Mouse (Mus musculus) forelimb bud, embryonic 11.5 days (tissue): Measurements from ENCODE around the gene Ephx4.
"Not testable (repeated sequence)": the region's sequence is repeated elsewhere in the genome, so short reads cannot be mapped to it uniquely, and the experiment has no call there.

Experiments
- DNase-seq: peaks from one replicate; pipeline ENCODE4 v3.0.0-alpha.2; 2012; ENCODE audit warnings: low read depth, low spot score

Gene Ephx4

DNA sequence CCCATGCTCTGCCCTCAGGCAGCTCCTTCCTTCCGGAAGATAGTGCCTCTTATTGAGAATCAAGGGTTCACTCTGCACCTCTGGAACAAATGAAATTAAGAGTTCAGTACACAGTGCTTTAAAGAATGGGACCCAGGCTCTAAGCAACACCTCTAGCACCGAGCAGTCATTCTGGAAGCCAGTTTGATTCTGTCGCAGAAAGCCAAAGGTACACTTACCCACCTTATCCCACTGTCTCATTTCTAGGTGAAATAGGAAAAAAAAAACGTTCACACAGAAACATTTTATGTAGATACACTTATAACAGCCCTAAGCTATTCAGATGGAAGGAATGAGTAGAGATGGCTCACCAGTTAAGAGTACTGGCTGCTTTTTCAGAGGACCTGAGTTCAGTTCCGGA lies at the start of gene Ephx4:
TSS of gene Ephx4 (plus strand) at position 301 of the 400 bp plus-strand sequence.
- DNase-seq: no peak

DNA sequence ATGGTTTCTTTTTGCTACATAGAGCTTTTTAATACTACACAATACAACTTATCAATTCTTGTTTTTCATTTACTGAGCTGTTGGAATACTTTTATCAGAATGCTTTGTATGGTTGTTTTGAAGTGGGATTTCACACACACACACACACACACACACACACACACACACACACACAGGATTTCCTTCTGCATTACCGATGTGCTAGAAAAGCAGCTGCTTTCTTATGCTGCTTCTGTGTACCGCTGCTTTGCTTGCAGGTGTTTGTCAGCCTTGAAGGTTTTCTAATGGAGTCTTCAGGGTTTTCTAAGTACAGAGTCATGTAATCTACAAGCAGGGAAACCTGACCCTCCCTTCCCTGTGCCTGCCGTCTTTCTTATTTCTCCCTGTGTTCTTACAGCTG lies 48.6 kb upstream of the Ephx4 start:
- no peak for DNase-seq

DNA sequence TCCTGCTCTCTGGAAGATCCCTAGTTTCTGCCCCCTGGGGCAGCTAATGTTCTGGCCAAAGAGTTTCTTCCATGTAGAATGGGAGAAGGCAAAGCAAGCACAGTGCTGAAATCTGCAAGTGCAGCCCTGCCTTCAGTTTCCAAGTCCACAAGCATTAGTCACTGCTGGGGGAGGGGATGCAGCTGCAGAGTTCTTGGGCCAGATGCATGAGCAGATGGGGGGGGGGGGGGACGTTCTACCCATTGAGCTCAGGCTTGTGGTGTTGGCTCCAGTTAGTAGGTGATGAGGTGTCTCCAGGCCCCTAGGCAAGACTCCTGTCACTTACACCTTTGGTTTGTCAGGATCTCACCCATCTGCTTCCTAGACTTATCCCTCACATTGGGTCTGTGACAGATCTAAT lies 46.7 kb upstream of the Ephx4 start:
- DNase-seq: no peak

DNA sequence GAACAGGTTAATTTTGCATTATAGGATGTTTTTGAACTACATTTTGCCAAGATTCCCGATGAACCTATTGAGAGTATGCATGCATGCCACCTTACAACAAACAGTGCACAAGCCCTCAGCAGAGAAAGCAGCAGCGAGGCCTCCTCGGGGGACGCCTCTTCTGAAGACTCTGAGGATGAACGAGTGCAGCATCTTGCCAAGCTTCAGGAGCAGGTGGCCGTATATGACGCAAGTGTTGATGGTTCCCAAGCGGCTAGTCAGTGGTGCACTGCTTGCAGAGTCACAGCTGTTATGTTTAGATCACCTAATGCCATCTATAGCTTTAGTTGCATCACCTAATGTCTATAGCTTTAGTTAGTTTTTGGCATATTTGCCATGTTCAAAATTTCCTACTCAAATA lies 44.8 kb upstream of the Ephx4 start:
- no peak for DNase-seq

DNA sequence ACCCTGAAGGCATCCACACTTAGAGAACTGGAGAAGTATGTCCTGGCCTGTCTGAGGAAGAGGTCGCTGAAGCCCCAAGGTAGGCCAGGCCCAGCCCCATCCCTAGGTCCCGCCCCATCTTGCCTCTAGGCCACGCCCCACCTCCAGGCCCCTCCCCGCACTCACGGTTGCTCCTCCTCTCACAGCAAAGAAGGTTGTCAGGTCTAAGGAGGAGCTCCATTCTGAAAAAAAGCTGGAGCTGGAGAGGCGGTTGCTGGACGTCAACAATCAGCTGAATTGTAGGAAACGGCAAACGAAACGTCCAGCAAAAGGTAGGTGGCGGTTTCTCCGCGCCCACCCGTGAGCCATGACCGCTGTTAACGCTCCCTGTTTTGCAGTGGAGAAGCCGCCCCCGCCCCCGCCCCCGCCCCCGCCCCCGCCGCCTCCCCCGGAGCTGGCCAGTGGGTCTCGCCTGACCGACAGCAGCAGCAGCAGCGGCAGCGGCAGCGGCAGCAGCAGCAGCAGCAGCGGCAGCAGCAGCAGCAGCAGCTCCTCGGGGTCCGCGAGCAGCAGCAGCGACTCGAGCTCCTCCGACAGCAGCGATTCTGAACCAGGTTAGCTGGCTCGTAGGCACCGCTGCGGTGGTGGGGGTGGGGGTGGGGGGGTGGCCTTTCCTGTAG lies 43.0 kb upstream of the Ephx4 start:
- peak; percentile 80 for DNase-seq

DNA sequence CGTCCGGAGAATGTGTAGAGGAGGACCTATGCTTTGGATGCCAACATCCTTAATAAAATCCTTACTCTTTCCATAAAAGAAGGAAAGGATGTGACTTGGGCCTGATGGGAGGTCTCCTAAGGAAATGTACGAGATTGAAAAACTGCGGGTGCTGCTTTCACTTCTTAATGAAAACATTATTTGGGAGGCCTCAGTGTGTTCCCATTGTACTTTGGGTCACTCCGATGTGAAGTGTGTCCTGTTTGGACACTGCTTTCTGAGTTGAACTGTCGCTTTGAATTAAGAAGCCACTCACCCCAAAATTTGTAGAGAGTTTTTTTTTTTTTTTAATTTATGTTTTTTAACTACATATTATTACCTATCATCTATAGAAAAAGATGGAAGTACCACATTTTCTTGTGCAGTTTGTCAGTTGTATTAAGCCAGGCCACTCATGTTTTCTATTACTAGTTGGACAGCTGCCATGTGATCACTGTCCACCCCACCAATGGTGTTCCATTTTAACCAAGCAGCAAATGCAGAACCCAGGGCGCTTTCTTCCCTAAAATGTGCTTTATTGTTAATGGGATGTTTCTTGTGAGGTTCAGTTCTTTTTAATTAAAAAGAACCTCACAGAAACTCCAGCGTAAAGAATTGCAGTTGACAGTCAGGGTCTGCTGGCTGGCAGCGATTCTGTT lies 42.3 kb upstream of the Ephx4 start:
- DNase-seq: no peak

DNA sequence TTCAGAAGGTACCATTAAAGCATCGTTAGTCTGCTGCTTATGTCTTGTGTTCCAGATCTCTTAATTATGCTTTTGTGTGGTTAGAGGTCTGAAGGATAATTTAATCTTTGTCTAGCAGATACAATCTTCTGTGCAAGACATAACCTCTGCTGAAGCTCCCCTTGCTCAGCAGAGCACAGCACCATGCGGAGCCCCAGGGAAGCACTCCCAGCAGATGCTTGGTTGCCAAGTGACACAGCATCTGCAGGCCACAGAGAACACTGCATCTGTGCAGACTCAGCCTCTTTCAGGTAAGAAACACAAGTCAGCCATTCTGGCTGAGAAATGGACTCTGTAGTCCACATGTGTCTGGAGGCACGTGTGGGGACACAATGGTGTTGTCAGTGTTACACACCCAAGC lies 32.5 kb upstream of the Ephx4 start:
- DNase-seq: no peak

DNA sequence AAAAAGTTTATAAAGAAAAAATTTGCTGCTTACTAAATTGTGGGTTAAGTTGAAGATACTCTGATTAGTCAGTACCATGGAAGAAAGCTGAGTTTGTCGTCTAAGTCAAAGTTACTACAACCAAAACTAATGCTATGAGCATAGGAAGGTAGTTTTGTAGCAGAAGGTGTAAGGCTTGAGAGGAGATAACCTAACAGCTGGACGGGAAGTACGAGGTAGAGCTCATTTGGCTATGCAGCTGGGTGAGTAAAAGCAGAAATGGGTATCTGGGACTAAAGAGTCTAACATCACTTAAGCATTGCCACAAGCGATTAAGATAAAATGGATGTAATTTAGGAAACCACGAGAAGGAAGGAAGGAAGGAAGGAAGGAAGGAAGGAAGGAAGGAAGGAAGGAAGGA lies 31.2 kb upstream of the Ephx4 start:
- DNase-seq: no peak

DNA sequence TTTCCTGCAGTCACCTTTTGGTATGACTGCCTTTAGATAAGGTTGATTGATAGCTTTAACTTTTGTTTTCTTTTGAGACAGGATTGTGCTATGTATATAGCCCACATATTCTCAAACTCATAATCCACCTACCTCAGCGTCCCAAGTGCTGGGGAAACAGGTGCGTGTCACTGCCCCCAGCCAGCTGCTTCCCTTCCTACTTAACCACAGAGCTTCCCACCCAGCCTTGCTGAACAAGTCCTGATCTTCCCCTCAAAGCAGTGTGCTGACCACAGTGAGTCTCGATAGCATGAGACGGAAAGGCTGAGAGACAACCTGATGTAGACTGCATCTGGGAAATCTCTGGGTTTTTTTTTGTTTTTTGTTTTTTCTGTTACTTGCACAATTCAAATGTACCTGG lies 29.3 kb upstream of the Ephx4 start:
- DNase-seq: no peak

DNA sequence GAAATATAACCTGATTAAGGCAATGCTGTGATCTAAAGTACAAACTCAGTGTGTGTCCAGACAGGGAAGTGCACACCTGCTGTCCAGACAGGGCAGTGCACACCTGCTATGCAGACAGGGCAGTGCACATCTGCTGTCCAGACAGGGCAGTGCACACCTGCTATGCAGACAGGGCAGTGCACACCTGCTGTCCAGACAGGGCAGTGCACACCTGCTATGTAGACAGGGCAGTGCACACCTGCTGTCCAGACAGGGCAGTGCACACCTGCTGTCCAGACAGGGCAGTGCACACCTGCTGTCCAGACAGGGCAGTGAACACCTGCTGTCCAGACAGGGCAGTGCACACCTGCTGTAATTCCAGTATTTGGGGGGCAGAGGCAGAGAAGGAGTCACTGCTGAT lies 16.1 kb upstream of the Ephx4 start:
- DNase-seq: not testable (repeated sequence)

DNA sequence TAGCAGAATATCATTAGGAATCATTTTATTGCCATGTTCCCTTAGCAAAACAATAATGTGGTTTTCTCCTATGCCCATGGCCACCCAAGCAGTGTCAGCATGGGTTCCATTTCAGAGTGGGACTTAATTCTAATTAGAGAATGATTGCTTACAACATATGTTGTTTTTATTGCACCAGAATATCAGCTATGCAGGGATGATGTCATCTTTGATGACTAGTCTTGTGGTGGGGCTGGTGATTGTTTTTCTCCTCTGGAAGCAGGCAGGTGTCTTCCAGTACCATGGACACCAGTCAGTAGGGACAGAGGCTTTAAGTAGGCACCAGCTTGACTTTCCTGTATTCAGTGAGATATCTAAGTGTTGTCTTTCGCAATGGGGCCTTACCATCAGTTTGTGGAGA lies 14.7 kb upstream of the Ephx4 start:
- no peak for DNase-seq

DNA sequence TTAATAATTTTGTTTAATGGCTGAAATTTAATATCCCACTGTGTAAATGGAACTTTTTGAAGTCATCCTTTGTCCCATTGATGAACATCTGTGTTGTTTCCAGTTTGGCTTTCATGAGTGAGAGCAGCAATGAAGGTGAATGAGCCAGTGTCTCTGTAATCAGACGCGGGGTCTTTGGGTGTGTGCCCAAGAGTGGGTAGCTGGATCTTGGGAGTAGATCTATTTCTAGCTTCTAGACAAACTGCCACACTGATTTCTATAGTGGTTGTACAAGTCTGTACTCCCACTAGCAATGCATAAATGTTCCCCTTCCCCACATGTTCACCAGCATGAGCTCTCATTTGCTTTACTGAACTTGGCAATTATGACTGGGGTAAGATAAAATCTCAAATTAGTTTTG lies 13.2 kb upstream of the Ephx4 start:
- DNase-seq: no peak

DNA sequence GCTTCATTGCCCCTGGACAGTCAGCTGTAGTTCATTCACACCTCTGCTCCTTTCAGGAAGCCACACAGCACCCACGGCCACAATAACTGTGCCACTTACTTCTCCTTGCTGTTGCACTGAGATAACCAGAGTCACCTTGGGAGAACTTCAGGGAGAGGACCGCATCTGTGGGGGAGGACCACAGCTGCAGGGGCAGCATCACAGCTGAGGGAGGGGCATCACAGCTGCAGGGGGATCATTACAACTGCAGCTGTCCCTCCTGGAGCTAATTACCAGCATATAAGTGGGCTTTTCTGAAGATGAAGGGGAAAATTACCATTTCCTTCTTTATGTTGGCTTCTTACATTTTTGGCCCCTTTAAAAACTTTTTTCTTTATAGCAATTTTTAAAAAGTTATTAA lies 8.1 kb upstream of the Ephx4 start:
- no peak for DNase-seq

DNA sequence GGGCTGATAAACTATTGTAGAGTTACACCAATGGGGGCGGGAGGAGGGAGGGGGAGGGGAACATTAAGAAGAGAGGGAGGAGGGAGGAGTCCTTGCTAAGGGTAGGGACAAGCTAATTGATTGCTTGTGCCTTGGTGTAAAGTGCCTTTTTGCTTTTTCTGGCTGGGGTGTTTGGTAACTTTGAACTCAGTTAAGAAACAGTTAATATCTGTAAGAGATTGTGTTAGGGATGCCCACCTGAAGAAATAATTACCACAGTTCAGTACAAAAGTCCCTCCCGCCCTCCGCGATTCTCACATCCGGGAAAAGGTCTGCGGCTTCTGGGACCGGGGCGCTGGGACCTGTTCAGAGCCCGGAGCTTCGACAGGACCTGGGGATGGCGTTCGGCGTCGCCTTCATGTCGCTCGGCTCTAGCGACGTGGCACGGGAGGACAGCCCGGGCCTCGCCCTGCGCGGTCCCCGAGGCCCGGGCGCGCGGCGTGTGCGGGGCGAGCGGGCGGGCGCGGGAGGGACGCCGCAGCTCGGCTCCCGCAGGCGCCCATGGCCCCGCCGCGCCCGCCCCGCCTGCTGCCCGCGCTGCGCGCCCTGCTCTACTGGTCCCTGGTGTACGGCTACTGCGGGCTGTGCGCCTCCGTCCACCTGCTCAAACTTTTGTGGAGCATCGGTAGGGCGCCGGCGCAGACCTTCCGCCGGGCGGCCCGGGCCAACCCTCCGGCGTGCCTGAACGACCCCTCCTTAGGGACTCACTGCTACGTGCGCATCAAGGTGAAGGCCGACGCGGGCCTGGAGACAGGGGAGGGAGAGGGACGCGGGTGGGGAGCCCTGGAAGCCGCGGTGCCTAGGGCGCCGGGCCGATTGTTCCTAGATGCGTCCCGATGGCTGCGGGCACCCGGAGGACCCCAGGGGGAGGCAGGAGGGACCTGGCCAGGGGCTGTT lies 743 bp downstream of the Ephx4 start:
- DNase-seq: no peak

DNA sequence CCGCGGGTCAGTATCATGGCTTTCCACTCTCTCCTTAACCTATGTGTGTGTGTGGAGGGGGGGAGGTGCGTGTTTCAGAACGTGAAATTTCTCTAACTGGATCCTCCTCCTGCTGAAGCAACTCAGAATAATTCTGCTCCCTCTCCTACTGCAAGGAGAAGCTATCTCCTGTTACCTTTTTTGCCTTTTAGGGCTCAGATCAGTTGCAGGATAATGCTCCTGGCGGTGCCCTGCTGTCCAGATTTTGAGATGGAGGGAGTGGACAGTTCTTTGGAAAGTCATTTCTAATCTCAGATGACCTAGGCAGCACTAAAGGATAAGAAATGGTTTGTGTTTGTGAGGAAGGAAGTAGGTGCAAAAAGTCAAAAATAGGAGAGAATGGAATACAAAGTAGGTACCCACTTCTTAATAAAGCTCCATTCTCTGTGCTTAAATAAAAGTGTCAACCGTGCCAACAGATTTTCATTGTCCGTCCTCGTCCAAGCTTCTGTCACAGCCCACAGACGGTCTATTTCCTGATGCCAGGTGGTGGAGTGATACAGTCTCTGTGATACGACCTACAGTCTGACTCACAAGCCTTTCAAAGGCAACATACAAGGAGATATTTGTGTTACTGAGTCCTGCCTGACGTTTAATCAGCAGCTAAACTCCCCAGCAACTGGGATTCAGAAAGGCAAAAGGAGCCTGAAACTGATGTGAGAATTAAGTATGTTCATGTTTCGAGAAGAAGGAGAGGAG lies 1.6 kb downstream of the Ephx4 start:
- no peak for DNase-seq

DNA sequence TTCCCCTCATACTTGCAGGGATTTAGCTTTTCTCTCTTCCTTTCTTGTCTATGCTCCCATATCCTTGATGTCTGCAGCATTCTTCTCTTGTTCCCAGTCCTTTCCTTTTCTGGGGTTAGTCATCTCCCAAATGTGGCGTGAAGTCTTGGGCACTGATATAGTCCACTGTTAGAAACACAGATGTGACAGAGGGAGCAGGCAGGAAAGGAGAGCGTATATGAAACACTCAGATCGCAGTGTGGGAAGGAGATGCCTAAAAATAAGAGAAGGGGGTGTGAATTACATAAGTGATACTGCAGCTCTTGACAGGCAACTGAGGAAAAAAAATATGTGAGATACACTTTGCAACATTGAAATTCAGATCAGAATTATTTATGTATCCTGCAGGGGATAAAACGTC lies 2.8 kb downstream of the Ephx4 start:
- DNase-seq: no peak

DNA sequence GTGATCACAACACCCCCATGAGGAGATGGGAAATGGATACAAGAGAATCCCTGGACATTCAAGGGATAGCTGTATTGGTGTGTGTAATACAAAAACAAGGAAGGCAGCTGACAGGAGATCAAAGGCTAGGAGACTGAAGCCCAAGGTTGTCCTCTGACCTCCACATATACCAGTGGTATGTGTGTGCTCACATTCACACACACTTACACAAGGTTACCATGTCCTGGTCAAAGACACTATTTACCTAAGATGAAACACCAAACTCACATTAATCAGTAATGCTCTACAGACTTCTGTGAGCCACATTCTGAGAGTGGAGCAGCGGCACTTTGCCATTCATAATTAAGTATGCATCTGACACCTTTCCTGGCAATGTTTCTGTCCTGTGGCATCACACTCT lies 7.8 kb downstream of the Ephx4 start:
- DNase-seq: no peak

DNA sequence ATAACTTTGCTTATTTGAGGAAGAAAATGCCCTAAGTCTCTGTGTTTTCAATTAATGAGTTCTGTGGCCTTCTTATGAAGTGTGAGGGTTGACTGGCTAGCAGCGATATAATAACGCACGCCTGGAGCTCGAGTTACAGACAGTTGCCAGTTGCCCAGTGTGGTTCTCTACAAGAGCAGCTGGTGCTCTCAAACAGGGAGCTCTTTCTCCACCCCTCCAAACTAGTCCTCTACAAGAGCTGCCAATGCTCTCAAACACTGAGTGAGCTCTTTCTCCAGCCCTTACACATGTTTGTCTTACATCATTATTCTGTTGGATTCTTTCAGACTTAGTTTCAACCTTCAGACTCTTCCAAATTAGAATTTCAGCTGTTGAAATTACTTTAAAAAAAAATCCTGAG lies 8.8 kb downstream of the Ephx4 start:
- DNase-seq: peak; percentile 43

DNA sequence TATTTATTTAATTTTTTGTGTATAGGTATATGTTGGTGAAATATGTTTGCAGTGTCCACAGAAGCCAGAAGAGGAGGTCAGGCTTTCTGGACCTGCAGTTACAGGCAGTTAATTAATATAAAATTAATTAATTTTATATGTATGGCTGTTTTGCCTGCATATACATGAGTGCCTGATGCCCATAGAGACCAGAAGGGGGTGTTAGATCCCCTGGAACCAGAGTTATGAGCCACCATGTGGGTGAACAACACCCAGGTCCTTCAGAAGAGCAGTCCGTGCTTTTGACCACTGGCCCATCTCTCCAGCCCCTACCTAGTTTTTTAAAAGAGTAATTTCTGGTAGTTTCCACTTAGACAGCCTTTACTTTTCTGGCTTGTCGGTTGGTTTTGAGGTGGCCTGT lies 9.7 kb downstream of the Ephx4 start:
- DNase-seq: no peak

DNA sequence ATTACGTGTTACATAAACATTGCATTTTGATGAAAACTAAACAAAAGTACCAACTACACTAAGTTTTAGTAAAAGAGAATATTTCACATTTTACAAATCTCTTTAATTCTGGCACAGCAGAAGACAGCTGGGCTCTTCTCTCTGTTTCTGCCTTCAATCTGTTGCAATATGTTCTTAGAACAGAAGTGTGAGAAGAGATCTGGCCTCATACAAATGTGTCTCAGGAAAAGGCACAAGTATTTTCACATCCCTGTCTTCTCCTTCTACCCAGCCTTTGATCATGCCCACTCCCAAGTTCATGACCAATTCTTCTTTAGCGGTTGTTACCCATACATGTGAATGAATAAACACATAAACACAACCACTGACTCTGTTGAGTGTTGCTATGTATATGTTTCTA lies 12.6 kb downstream of the Ephx4 start:
- DNase-seq: no peak

DNA sequence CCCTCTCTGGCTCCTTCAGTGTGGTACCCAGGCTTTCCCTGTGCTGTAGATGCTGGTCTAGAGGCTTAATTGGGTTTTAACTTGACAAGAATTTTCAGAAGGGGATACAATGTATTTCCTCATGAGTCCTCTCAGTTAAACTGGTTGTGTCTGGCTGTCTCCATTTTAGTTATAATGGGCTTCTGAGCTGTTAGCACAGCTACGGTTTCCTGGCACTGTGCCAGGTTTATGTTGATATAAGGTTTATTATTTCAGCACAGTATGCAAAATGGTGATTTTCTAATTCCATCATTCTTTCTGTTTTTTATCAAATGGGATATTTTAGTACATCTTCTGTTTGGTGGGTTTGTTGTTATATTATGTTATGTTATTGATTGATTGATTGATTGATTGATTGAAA lies 19.1 kb downstream of the Ephx4 start:
- DNase-seq: no peak

DNA sequence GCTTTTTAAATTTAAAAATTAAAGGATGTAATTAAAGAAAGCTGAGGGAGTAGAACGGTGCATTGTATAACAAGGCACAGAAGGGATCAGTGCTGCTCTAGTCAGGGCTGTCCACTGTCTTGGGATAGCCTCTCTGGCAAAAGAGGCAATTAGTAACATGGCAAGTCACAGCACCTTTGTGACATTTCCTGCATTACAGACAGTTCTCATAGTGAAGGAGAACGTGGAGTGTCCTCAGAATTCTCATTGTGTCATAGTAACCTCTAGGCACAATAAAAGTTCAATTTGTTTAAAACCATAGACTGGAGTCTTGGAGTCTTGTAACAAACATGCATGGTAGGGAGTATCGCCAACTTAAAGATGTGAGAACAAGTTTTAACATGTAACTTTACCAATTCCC lies 28.7 kb downstream of the Ephx4 start, which contains the start of gene Lpcat2b:
TSS of gene Lpcat2b (plus strand) at position 301 of the 400 bp plus-strand sequence.
- no peak for DNase-seq
